Mouse (Mus musculus): ENCODE results near the gene Kat8. TPM values are rescaled to one million over a fixed set of nuclear protein-coding genes. Genes with fewer than 3 reads are reported as not detected.

The Kat8 gene
- polyA plus RNA-seq, 1 experiment: 12.5 TPM

- Histone ChIP-seq H3K4me1 (ENCODE audit: control insufficient read depth, insufficient read depth, low read length) (peaks cover 5% of the 10 kb centered on the region), H3K4me3 (replicated peaks; ENCODE audit: extremely low read depth, low read depth, low read length) (peak within 1 kb of the TSS; percentile 98)
- WGBS: under 1% methylated on average over 60 of the region's 60 CpGs
- DNase-seq: peak; percentile 91
- peak; percentile 83 for TF ChIP-seq POLR2A (IDR thresholded peaks at IDR 0.05; ENCODE audit: borderline replicate concordance, extremely low read depth, low read depth, low read length)
- TF ChIP-seq CTCF (IDR thresholded peaks at IDR 0.05; ENCODE audit: insufficient read depth, low read length): no peak
These were observed 35.6 kb upstream of the Kat8 start, which contains the start of gene Zfp668 for GRCm38 (mm10) chr7:127876467-127877348. Gene Zfp668 (minus strand): TSS chr7:127876828.

- TF ChIP-seq CTCF (IDR thresholded peaks at IDR 0.05; ENCODE audit: insufficient read depth, low read length): no peak
- no peak for TF ChIP-seq POLR2A (IDR thresholded peaks at IDR 0.05; ENCODE audit: borderline replicate concordance, extremely low read depth, low read depth, low read length)
- no peak for DNase-seq
- Histone ChIP-seq H3K4me1 (ENCODE audit: control insufficient read depth, insufficient read depth, low read length) (peaks cover 11% of the 10 kb centered on the region), H3K4me3 (replicated peaks; ENCODE audit: extremely low read depth, low read depth, low read length) (no peak overlapping the region)
- WGBS: 96% methylated on average over 9 of the region's 9 CpGs
These were observed 33.0 kb upstream of the Kat8 start for GRCm38 (mm10) chr7:127879301-127879700.

DNA sequence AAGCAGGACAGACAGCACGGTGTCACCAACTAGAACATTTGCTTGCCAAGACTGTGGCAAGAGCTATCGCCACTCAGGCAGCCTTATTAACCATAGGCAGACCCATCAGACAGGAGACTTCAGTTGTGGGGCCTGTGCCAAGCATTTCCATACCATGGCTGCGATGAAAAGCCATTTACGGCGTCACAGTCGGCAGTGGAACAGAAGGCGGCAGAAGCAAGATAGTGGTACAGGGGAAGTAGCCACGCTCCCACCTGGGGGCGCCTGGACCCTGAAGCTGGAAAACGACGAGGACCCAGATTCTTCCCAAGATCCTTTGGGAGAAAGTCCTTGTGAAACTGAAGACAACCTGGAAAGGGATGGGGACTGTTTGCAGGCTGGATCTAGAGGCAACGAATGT is 31.9 kb upstream of the Kat8 start:
- Histone ChIP-seq H3K4me3 (replicated peaks; ENCODE audit: extremely low read depth, low read depth, low read length) (no peak overlapping the region), H3K4me1 (ENCODE audit: control insufficient read depth, insufficient read depth, low read length) (peaks cover 7% of the 10 kb centered on the region)
- WGBS: 82% methylated on average over 12 of the region's 12 CpGs
- DNase-seq: no peak
- no peak for TF ChIP-seq POLR2A (IDR thresholded peaks at IDR 0.05; ENCODE audit: borderline replicate concordance, extremely low read depth, low read depth, low read length)
- TF ChIP-seq CTCF (IDR thresholded peaks at IDR 0.05; ENCODE audit: insufficient read depth, low read length): no peak

DNA sequence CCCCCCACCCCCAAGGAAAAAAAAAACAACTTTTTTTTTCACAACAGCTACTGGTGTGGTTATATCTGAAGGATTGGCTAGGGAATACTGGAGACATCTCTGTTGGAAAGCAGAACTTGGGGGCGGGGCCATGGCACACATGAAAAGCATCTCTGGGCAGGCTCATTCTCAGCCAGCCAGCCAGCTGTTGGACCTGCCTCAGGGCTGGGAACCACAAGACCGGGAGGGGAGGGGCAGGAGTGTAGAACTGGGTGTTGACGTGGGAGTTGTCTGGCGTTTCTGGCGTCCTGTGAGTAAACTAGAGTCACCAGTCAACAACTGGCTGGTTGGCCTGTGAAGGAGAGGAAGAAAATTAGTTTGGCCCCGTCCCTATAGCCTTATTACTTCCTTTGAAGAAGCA is 26.4 kb upstream of the Kat8 start:
- Histone ChIP-seq H3K4me3 (replicated peaks; ENCODE audit: extremely low read depth, low read depth, low read length) (no peak overlapping the region), H3K4me1 (ENCODE audit: control insufficient read depth, insufficient read depth, low read length) (peaks cover 7% of the 10 kb centered on the region)
- no peak for TF ChIP-seq POLR2A (IDR thresholded peaks at IDR 0.05; ENCODE audit: borderline replicate concordance, extremely low read depth, low read depth, low read length)
- no peak for TF ChIP-seq CTCF (IDR thresholded peaks at IDR 0.05; ENCODE audit: insufficient read depth, low read length)
- DNase-seq: peak; percentile 19
- 43% methylated on average over 6 of the region's 6 CpGs for WGBS

GRCm38 (mm10) chr7:127886551-127886950 is 25.8 kb upstream of the Kat8 start:
- WGBS: 84% methylated on average over 6 of the region's 6 CpGs
- H3K4me1 ChIP-seq (ENCODE audit: control insufficient read depth, insufficient read depth, low read length): peaks cover 7% of the 10 kb centered on the region
- DNase-seq: no peak
- H3K4me3 ChIP-seq (replicated peaks; ENCODE audit: extremely low read depth, low read depth, low read length): no peak overlapping the region
- TF ChIP-seq POLR2A (IDR thresholded peaks at IDR 0.05; ENCODE audit: borderline replicate concordance, extremely low read depth, low read depth, low read length): no peak
- TF ChIP-seq CTCF (IDR thresholded peaks at IDR 0.05; ENCODE audit: insufficient read depth, low read length): no peak

DNA sequence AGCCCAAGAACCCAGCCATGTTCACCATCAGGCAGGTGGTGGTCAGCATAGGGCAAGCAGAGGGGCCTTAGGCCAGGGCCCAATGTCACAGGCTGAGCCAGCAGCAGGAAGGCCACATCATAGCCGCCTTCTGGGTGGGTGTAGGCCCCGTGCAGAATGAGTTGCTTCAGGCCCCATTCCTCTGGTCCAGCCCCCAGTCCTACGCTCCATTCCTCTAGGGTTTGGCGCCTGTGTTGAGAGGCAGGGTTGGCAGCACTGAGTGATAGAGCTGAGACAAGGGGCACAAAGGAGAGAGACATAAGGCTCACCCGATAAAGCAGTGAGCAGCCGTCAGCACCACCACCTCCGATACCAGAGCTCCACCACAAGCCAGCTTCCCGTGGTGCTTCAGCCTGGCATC is 25.1 kb upstream of the Kat8 start:
- WGBS: 81% methylated on average over 8 of the region's 8 CpGs
- TF ChIP-seq POLR2A (IDR thresholded peaks at IDR 0.05; ENCODE audit: borderline replicate concordance, extremely low read depth, low read depth, low read length) (no peak), CTCF (IDR thresholded peaks at IDR 0.05; ENCODE audit: insufficient read depth, low read length) (no peak)
- DNase-seq: no peak

DNA sequence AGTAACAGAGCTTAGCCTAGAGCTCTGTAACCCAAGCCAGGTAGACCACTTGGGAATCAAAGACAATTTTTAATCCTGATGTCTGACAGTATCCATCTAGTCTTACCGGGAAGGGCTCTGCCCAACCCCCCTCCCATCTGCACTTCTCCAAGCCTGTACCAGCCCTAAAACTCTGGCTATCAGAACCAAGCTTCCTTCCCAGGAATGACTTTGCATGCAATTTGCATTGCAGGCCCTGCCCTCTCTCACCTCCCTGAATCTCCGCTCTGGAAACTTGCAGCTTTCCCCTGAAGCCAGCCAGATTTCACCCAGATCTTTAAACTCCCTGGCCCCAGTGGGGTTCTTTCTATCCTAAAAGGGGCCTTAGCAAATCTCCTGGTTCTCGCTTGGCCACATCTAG is 24.5 kb upstream of the Kat8 start:
- WGBS: 82% methylated on average over 3 of the region's 3 CpGs
- TF ChIP-seq POLR2A (IDR thresholded peaks at IDR 0.05; ENCODE audit: borderline replicate concordance, extremely low read depth, low read depth, low read length): no peak
- no peak for TF ChIP-seq CTCF (IDR thresholded peaks at IDR 0.05; ENCODE audit: insufficient read depth, low read length)
- Histone ChIP-seq H3K4me1 (ENCODE audit: control insufficient read depth, insufficient read depth, low read length) (peaks cover 7% of the 10 kb centered on the region), H3K4me3 (replicated peaks; ENCODE audit: extremely low read depth, low read depth, low read length) (no peak overlapping the region)
- DNase-seq: no peak

More for the DNA sequence above, 25.1 kb upstream of the Kat8 start:
- H3K4me1 ChIP-seq (ENCODE audit: control insufficient read depth, insufficient read depth, low read length): peaks cover 7% of the 10 kb centered on the region
- H3K4me3 ChIP-seq (replicated peaks; ENCODE audit: extremely low read depth, low read depth, low read length): no peak overlapping the region

DNA sequence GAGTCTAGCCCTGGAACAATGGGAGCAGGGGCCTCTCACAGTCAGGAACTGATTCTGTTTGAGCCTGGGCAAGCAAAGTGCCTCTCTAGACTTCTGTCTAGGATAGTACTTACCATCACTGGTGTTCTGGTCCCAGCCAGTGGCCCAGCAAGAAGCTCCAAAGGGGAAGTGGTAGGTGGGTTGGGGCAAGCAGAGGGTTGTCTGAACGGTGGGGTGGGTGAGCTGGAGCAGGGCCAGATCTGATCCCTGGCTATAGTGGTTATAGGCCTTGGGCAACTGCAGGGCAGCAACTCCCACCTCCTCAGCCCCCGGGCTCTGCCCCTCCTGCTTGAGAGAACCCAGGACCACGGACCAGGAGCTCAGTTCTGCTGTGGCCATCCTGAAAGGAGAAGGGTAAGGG is 23.5 kb upstream of the Kat8 start:
- DNase-seq: no peak
- H3K4me1 ChIP-seq (ENCODE audit: control insufficient read depth, insufficient read depth, low read length): peaks cover 2% of the 10 kb centered on the region
- 62% methylated on average over 3 of the region's 3 CpGs for WGBS
- TF ChIP-seq POLR2A (IDR thresholded peaks at IDR 0.05; ENCODE audit: borderline replicate concordance, extremely low read depth, low read depth, low read length): no peak
- TF ChIP-seq CTCF (IDR thresholded peaks at IDR 0.05; ENCODE audit: insufficient read depth, low read length): no peak
- no peak overlapping the region for H3K4me3 ChIP-seq (replicated peaks; ENCODE audit: extremely low read depth, low read depth, low read length)

DNA sequence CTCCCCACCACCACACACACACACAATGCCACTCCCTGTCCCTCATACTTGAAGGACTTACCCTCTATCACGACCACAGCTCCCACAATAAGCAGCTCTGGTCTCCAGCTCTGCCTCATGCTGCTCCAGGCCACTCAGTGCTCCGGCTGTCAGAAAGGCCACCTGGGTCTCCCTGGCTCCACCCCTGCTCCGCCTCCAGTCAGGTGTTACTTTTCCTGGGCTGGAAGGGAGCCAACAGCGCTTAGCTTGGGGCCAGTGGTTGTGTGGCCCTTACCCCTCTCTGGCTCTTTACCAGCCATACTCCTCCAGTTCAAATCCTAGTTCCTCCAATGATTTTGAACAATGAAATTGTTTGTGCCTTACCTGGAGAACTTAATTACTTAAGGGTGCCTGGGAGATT is 21.5 kb upstream of the Kat8 start, which contains the start of gene Prss53:
Gene Prss53, minus strand, starts transcription at position 173 of the 400 bp plus-strand sequence.
- Histone ChIP-seq H3K4me1 (ENCODE audit: control insufficient read depth, insufficient read depth, low read length) (no peaks in the 10 kb centered on the region; the same call in 1 of the 2 replicates), H3K4me3 (replicated peaks; ENCODE audit: extremely low read depth, low read depth, low read length) (no peak within 1 kb of the TSS)
- TF ChIP-seq POLR2A (IDR thresholded peaks at IDR 0.05; ENCODE audit: borderline replicate concordance, extremely low read depth, low read depth, low read length) (no peak), CTCF (IDR thresholded peaks at IDR 0.05; ENCODE audit: insufficient read depth, low read length) (no peak)
- DNase-seq: peak; percentile 33
- 40% methylated on average over 4 of the region's 4 CpGs for WGBS

DNA sequence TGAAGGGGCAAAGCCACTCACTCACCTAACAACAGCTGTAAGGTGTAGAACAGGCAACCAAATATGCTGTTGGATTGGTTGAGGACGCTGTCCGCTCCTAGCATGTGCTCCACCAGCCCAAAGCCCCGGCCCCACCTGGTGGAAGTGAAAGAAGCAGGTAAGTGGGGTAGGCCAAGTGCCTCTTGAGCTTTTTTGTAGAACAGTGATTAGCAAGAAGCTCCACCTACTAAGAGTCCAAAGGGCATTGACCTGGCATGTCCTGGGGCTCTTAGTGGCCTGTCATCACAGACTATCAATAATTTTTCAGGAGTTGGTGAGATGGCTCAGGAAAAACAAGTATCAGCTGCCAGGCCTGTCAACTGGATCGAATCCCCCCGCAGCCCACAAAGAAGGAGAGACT is 17.8 kb upstream of the Kat8 start:
- 62% methylated on average over 5 of the region's 5 CpGs for WGBS
- Histone ChIP-seq H3K4me1 (ENCODE audit: control insufficient read depth, insufficient read depth, low read length) (no peaks in the 10 kb centered on the region; the same call in 1 of the 2 replicates), H3K4me3 (replicated peaks; ENCODE audit: extremely low read depth, low read depth, low read length) (no peak overlapping the region)
- TF ChIP-seq POLR2A (IDR thresholded peaks at IDR 0.05; ENCODE audit: borderline replicate concordance, extremely low read depth, low read depth, low read length) (no peak), CTCF (IDR thresholded peaks at IDR 0.05; ENCODE audit: insufficient read depth, low read length) (no peak)
- peak; percentile 18 for DNase-seq
